Mouse (Mus musculus) liver, embryonic 18 days (tissue): Measurements from ENCODE around the gene Olfr857. TPM values are rescaled to one million over a fixed set of nuclear protein-coding genes. Genes with fewer than 3 reads are reported as not detected.

ENCODE experiments used
- polyA plus RNA-seq: library from polyadenylated mRNA; depleted of rRNA; stranded (reverse); fragments of >200 nt; gene quantifications from 2 replicates; pipeline ENCODE4 v1.2.3, GENCODE M21; 2012; rRNA removed

Gene Olfr857
- not detected in 2 replicates for polyA plus RNA-seq

GRCm38 (mm10) chr9:19709133-19709532 lies at the start of gene Olfr857:
Olfr857 (plus strand) TSS chr9:19709433.

Other genes with a start within 250 kb of the Olfr857 start
- not detected in 2 replicates for gene Olfr850, start 231.2 kb upstream of the Olfr857 start, polyA plus RNA-seq
- gene Olfr851, start 216.1 kb upstream of the Olfr857 start, polyA plus RNA-seq, result not detected in 2 replicates
- gene Olfr853, start 168.4 kb upstream of the Olfr857 start, polyA plus RNA-seq, result not detected in 2 replicates
- not detected in 2 replicates for gene Olfr854, start 142.1 kb upstream of the Olfr857 start, polyA plus RNA-seq
- not detected in 2 replicates for gene Olfr855, start 126.8 kb upstream of the Olfr857 start, polyA plus RNA-seq
- gene Zfp317, start 87.3 kb upstream of the Olfr857 start, polyA plus RNA-seq, result 4.2 and 4.3 TPM in 2 replicates
- not detected in 2 replicates for gene Olfr58, start 70.8 kb downstream of the Olfr857 start, polyA plus RNA-seq
- gene Olfr859, start 95.5 kb downstream of the Olfr857 start, polyA plus RNA-seq, result not detected in 2 replicates
- gene Olfr860, start 140.3 kb downstream of the Olfr857 start, polyA plus RNA-seq, result not detected in 2 replicates
- not detected in 2 replicates for gene Olfr862, start 178.6 kb downstream of the Olfr857 start, polyA plus RNA-seq
- gene Olfr77, start 207.4 kb downstream of the Olfr857 start, polyA plus RNA-seq, result not detected in 2 replicates